Mouse (Mus musculus) G1E (cell line): ENCODE results near the gene Plin5. TPM values are rescaled to one million over a fixed set of nuclear protein-coding genes. Genes with fewer than 3 reads are reported as not detected.

Source experiments
- ATAC-seq: 2 replicates; pipeline ENCODE4 v1.8.0; 2016; ENCODE audit warnings: mild to moderate bottlenecking; ENCODE audit not compliant: insufficient number of reproducible peaks, poor library complexity, low FRiP score, severe bottlenecking; ENCODE audit errors: extremely low read depth
- DNase-seq: peaks from one replicate; pipeline ENCODE4 v3.0.0; 2012; ENCODE audit warnings: low spot score
- H3K27me3 ChIP-seq: 2 replicates; pipeline ENCODE4 v1.6.1; 2012; ENCODE audit warnings: mild to moderate bottlenecking, low read length, inconsistent platforms; ENCODE audit not compliant: insufficient read depth
- H3K36me3 ChIP-seq: replicated peaks from 2 replicates; pipeline ENCODE3; 2012; ENCODE audit warnings: mild to moderate bottlenecking, inconsistent platforms
- H3K4me1 ChIP-seq: 2 replicates; pipeline ENCODE4 v1.6.1; 2012; ENCODE audit warnings: low read depth, low read length, inconsistent platforms, mixed read lengths; ENCODE audit not compliant: insufficient read depth
- H3K4me3 ChIP-seq: 2 replicates; pipeline ENCODE4 v1.5.1; 2012; ENCODE audit warnings: low read depth, mild to moderate bottlenecking, inconsistent platforms, low read length, moderate library complexity, mixed read lengths
- H3K9me3 ChIP-seq: replicated peaks from 2 replicates; pipeline ENCODE4 v1.6.1; 2012; ENCODE audit warnings: inconsistent platforms
- CTCF ChIP-seq: IDR thresholded peaks from 2 replicates; pipeline ENCODE4 v1.5.1; 2012; ENCODE audit warnings: low read depth, low read length, inconsistent platforms, mixed read lengths
- GATA1 ChIP-seq: IDR thresholded peaks from 2 replicates; pipeline ENCODE4 v1.6.1; 2012; ENCODE audit warnings: borderline replicate concordance, low read length, inconsistent platforms, mixed read lengths
- GATA2 ChIP-seq: IDR thresholded peaks from 2 replicates; pipeline ENCODE4 v1.6.1; 2012; ENCODE audit warnings: low read depth, low read length, inconsistent platforms, borderline replicate concordance
- POLR2AphosphoS5 ChIP-seq: IDR thresholded peaks from 2 replicates; pipeline ENCODE4 v1.6.1; 2012; ENCODE audit warnings: low read depth, low read length, inconsistent platforms; ENCODE audit not compliant: insufficient replicate concordance
- TAL1 ChIP-seq: conservative IDR thresholded peaks from 2 replicates; pipeline ENCODE4 v1.6.1; 2012; ENCODE audit warnings: low read depth, low read length, inconsistent platforms, mixed read lengths
- polyA plus RNA-seq: library from polyadenylated mRNA; stranded (reverse); fragments of >175 nt; gene quantifications from 2 replicates; pipeline ENCODE4 v1.2.3, GENCODE M21; 2012
- total RNA-seq, 2 experiments: library from RNA; stranded (forward) in 1 of 2; stranded (reverse) in 1 of 2; fragments of 200-1000 nt in 1 of 2; fragments of >200 nt in 1 of 2; fragmentation: Nextera tagmentation in 1 of 2; gene quantifications; 2 replicates each; pipeline ENCODE4 v1.2.3; 2014 to 2017

Gene Plin5
- total and polyA plus RNA-seq, 3 experiments, result not detected

DNA sequence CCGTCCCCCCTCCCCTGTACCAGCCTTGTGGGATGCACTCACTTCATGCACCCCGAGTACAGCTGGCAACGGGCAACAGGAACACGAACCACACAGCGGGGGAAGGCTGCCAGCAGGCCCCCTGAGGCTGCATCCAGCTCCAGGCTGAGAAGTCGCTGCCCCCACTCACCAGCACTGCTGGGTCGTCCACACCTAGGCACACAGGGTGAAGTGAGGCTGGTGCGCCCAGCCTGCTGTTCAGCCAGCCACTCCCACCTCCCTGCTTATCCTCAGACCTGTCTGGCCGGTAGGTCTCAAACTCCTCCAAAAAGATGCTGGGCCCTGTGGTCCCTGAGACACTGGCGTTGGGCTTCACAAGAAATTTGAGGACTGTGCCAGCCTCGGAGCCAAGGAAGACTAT lies 8.8 kb upstream of the Plin5 start:
- Histone ChIP-seq H3K4me1 (peaks cover 7% of the 10 kb centered on the region), H3K36me3 (peaks cover 46% of the 10 kb centered on the region), H3K4me3 (no peak overlapping the region), H3K9me3 (no peaks in the 10 kb centered on the region), H3K27me3 (peaks cover 50% of the 10 kb centered on the region)
- TF ChIP-seq POLR2AphosphoS5, result no peak
- TF ChIP-seq GATA1, result no peak
- no peak for TF ChIP-seq TAL1
- no peak for TF ChIP-seq GATA2
- no peak for TF ChIP-seq CTCF
- no peak for ATAC-seq
- no peak for DNase-seq

DNA sequence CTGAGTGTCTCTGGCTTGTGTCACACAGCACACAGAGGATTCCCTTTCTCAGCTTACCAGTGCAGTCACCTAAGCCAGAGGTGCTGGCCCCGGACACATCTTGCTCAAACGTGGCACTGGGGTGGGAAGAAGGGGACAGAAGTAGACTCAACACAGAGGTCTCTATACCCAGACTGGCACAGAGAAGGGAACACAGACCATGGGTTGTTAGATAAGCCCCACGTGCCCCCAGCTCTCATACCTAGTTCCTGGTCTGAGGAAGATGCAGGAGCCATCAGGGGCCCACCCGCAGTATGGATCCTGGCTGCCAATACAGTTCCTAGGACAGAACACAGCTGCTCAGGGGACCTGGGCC lies 7.9 kb upstream of the Plin5 start:
- DNase-seq (no peak), ATAC-seq (no peak)
- H3K4me1 ChIP-seq, result peaks cover 5% of the 10 kb centered on the region
- no peak for TF ChIP-seq TAL1
- TF ChIP-seq GATA1, result no peak
- no peak for TF ChIP-seq CTCF
- no peak for TF ChIP-seq GATA2
- H3K27me3 ChIP-seq, result peaks cover 54% of the 10 kb centered on the region
- H3K36me3 ChIP-seq, result peaks cover 38% of the 10 kb centered on the region
- H3K9me3 ChIP-seq, result no peaks in the 10 kb centered on the region
- no peak overlapping the region for H3K4me3 ChIP-seq

DNA sequence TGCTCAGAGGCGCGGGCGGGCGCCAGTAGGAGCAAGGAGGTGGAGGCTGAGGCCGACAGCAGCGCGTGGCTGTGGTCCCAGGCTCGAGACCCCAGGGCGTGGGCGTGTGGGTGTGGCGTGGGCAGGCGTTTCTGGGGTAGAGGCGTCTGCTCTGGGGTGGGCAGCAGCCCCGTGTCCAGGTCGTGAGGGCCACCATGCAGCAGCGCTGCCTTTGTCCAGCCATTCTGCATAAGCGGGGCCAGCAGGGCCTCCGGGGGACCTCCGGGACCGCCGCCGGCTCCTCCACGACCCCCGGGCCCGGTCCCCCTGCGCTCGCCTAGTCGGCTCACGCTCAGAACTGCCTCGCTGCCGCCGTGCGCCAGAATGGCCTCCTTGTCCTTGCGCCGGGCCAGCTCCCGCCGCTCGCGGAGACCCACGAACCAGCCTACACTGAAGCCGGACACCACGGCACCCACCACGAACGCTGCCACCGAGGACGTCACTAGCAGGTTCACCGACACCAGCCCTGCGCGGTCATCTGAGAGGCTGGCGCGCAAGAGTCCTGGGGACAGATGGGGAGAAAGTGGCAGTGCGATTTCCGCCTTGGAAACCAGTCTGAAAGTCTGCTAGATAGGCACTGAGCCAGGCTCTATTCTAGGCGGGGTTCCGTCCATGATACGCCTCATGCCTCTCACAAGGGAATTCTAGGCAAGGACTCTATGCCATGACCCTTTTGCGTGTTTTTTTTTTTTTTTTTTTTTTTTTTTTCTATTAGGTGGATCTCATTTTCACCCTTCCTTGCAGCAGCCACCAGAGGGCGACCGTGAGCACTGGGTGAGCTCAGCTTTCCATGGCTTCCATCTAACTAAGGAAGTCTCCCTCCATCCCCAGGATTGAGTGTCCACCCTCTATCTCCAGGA lies 7.2 kb upstream of the Plin5 start:
- no peak for ATAC-seq
- no peak overlapping the region for H3K4me3 ChIP-seq
- peaks cover 34% of the 10 kb centered on the region for H3K36me3 ChIP-seq
- H3K27me3 ChIP-seq, result peaks cover 60% of the 10 kb centered on the region
- DNase-seq, result peak; percentile 61
- no peaks in the 10 kb centered on the region for H3K9me3 ChIP-seq
- peaks cover 5% of the 10 kb centered on the region for H3K4me1 ChIP-seq
- TF ChIP-seq CTCF (peak; percentile 77), GATA1 (no peak)

DNA sequence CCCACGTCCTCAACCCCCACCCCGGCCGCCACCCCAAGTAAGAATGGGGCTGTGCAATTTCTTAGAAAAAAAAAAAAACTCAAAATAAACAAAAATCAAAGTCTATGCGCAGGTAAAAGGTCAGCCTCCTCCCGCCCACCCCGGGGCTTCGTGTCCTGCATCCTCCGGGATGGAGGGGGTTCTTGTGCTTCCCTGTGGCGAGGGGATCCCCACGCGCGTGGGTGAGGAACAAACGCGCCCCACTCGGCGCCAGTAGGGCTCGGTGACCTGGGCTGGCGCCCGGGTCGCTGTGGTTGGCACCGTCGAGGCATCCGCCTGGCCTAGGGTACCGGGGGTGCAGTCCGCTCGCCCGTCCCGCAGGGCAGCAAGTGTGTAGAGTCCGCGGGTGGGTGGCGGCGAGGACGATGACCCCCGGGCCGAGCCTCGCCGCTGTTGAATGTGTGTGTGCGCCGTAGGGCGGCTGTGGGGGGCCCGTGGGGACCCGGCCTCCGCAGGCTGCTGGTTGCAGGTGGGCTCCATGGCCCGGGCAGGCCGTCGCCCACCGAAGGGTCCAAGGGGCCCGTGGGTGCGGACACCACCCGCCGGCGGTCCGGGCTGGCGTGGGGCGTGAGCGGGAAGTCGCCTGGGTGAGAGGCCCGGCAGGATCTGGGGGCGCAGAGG lies 6.4 kb upstream of the Plin5 start:
- no peaks in the 10 kb centered on the region for H3K9me3 ChIP-seq
- peaks cover 5% of the 10 kb centered on the region for H3K4me1 ChIP-seq
- H3K27me3 ChIP-seq, result peaks cover 66% of the 10 kb centered on the region
- ATAC-seq (no peak), DNase-seq (no peak)
- no peak for TF ChIP-seq GATA1
- no peak for TF ChIP-seq TAL1
- no peak for TF ChIP-seq POLR2AphosphoS5
- TF ChIP-seq CTCF, result no peak
- no peak for TF ChIP-seq GATA2
- peaks cover 29% of the 10 kb centered on the region for H3K36me3 ChIP-seq
- H3K4me3 ChIP-seq, result 0 out of 2 replicates have a peak overlapping the region, but pooled peaks have one; percentile 12

DNA sequence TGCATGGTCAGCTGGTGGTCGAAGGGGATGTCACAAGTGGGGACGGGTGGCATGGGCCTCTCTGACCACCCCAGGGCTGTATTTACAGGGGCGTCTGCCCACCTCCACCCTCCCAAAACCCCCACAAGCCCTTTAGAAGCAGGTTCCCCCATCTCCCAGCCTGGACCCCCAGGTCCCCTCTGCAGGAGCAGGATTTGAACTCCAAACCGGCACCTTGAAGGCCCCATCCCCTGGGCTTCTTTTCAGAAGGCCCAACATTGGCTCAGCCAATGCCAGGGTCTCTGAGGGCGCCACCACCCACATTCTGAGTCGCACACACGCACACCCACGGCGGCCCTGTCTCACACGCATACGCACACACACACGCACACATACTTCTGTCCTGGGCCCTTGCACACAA lies 5.8 kb upstream of the Plin5 start:
- TF ChIP-seq TAL1, result no peak
- TF ChIP-seq GATA2, result no peak
- TF ChIP-seq CTCF, result no peak
- no peak for TF ChIP-seq GATA1
- TF ChIP-seq POLR2AphosphoS5, result no peak
- no peak for DNase-seq
- no peak for ATAC-seq
- H3K27me3 ChIP-seq, result peaks cover 64% of the 10 kb centered on the region
- H3K4me1 ChIP-seq, result peaks cover 5% of the 10 kb centered on the region
- peaks cover 26% of the 10 kb centered on the region for H3K36me3 ChIP-seq
- no peaks in the 10 kb centered on the region for H3K9me3 ChIP-seq
- no peak overlapping the region for H3K4me3 ChIP-seq

DNA sequence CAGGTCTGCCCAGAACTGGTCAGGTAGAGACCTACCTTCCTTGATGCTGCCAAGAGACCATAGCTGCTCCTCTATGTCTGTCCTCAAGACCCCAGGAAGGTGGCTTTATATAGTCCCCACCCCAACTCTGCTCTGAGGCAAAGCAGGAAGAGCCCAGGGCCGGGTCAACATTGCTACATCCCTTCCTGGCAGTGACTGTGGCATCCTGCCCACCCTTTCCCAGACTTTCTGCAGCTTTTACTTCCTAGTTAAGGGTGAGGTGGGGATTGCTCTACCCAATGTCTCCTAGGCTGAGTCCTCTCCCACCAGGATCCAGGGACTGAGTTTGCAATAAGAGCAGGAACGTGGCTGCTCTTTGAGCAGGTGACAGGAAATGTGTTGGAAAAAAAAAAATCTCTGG lies 4.4 kb upstream of the Plin5 start, which contains the start of gene Lrg1:
Lrg1 (minus strand) TSS at position 176 of the 400 bp plus-strand sequence.
- no peak for ATAC-seq
- Histone ChIP-seq H3K36me3 (peaks cover 18% of the 10 kb centered on the region), H3K4me3 (no peak within 1 kb of the TSS), H3K4me1 (peaks cover 11% of the 10 kb centered on the region), H3K27me3 (peaks cover 59% of the 10 kb centered on the region), H3K9me3 (no peaks in the 10 kb centered on the region)
- no peak for TF ChIP-seq GATA1
- no peak for TF ChIP-seq CTCF
- TF ChIP-seq TAL1, result no peak
- TF ChIP-seq GATA2, result no peak
- TF ChIP-seq POLR2AphosphoS5, result no peak
- no peak for DNase-seq
